Mouse (Mus musculus): ENCODE measurements around the gene Mtor.

DNA sequence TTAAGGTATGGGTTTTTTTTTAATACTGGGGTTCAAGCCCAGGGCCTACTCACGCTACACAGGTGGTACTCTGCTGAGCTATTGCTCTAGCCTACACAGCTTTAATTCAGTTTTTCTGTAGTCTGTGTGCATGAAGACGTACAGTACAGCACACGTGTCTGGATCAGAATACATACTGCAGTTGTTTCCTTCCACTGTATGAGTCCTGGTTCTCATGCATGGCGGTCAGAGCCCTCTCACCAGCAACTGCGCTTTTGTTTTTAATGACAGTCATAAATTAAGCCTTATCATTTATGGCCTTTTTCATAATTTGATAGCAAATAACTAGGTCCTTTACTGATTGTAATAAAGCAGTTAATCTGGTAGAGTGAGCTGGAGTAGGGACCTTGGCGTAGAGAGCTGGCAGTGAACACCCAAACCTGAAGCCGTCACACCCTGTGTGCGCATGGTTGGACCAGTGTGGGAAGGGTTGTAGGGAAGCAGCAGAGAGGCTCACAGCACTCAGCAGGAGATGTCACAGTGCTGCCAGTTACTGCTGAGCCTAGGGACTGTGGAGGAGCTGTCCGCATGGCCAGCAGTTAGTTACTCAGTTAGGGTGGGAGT is 122.4 kb downstream of the Mtor start:
- TF ChIP-seq EP300 (IDR thresholded peaks at IDR 0.05; ENCODE audit: low read depth) (no peak), CTCF (IDR thresholded peaks at IDR 0.05; ENCODE audit: low read depth) (no peak)
